Mouse (Mus musculus): ENCODE data around the gene Ap3m1.

DNA sequence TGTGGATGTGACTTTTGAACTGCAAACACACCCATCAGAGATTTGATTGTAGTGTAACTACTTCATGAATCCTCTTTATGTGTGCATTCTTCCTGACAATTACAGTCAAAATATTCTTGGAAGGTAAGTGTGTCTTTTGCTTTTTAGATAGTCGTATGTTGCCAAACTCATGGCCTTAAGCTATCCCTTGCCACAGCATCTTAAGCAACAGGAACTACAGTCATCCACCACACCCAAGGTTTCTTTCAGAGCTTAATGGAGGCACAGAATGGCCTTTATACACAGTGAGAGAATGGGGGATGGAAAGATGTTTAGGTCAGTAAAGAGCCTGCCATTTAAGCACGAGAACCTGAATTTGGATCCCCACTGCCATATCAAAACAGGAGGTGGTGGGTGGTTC, 4.5 kb downstream of the Ap3m1 start:
- TF ChIP-seq CTCF (conservative IDR thresholded peaks at IDR 0.05 in 1 of 2, IDR thresholded peaks at IDR 0.05 in 1 of 2; ENCODE audit: low read depth in 2 of 2, low read length in 2 of 2) (no peak), IRF4 (IDR thresholded peaks at IDR 0.05; ENCODE audit: low read depth, low read length) (no peak), POLR2AphosphoS2 (IDR thresholded peaks at IDR 0.05; ENCODE audit: low read depth, low read length) (no peak), USF1 (IDR thresholded peaks at IDR 0.05; ENCODE audit: low read depth, low read length) (no peak), POLR2A (IDR thresholded peaks at IDR 0.05; ENCODE audit: low read depth, low read length) (no peak), ZNF384 (IDR thresholded peaks at IDR 0.05; ENCODE audit: low read depth, low read length) (no peak), HCFC1 (IDR thresholded peaks at IDR 0.05; ENCODE audit: low read depth, low read length) (no peak), UBTF (IDR thresholded peaks at IDR 0.05; ENCODE audit: low read depth, low read length) (no peak), MAX (IDR thresholded peaks at IDR 0.05; ENCODE audit: low read length) (no peak), ETS1 (conservative IDR thresholded peaks at IDR 0.05; ENCODE audit: low read depth, low read length) (no peak)
